Comparison of ENCODE assay signal across 24 mouse cellular contexts in the genomic region with DNA sequence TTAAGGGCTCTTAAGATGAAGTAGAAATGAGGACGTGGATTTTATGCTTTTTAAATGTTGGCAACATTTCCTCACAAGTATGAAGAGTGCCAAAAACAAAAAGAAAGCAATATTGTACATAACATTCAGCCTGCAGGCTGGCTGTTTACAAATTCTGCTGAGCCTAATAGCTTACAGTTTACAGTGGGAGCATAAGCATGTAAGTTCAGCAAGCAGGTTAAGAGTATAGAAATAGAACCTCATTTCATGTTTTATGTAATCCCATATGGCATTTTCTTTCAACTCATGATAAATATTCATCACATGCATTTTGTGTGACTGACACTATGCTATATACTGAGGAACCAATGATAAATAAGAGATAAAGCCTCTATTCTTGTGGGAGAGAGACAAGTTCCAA.
A peak's percentile ranks its signal among the peaks of the same experiment; 100 is the strongest.
DNase-seq lines count a peak whose midpoint lies in the region; ATAC-seq and TF ChIP-seq lines count a peak whose summit lies in the region.
"Had no signal": no experiment of that assay in that cellular context is flagged by ENCODE, and none has a peak within 500 bp of the region (broad histone marks: within the 10 kb centered on the region; RNA-seq: fewer than 3 reads in every experiment).

No protein-coding gene starts in this region.

- peaks cover 8% of the 10 kb centered on the region; the same call in 1 of the 2 replicates for H3K4me1 ChIP-seq in forebrain, embryonic 13.5 days
- H3K4me1 ChIP-seq in forebrain, embryonic 12.5 days = peaks cover 5% of the 10 kb centered on the region; the same call in 1 of the 2 replicates
- no peaks in the 10 kb centered on the region for H3K4me1 ChIP-seq in forebrain, embryonic 15.5 days
- H3K4me1 ChIP-seq in forebrain, embryonic 11.5 days (replicated peaks; ENCODE audit: control insufficient read depth, insufficient read depth, low read length) = peaks cover 2% of the 10 kb centered on the region; the same call in 1 of the 2 replicates
- H3K4me1 ChIP-seq in forebrain, postnatal 0 days (ENCODE audit: insufficient read depth) = no peaks in the 10 kb centered on the region
- H3K4me1 ChIP-seq: embryonic facial prominence, embryonic 10.5 days; embryonic facial prominence, embryonic 12.5 days had no signal

- ATAC-seq in forebrain, embryonic 13.5 days = peak; percentile 61; the same call in 1 of the 2 replicates
- ATAC-seq in forebrain, embryonic 12.5 days (ENCODE audit: low FRiP score) = no peak
- ATAC-seq in forebrain, embryonic 15.5 days (replicated peaks) = peak; percentile 61; the same call in 1 of the 2 replicates
- ATAC-seq in forebrain, embryonic 11.5 days (replicated peaks; ENCODE audit: low FRiP score) = no peak
- ATAC-seq in forebrain, postnatal 0 days = peak; percentile 66
- ATAC-seq: activated CD4-positive, CD25-positive, alpha-beta regulatory T cell, adult 4 months; CD4-positive, CD25-positive, alpha-beta regulatory T cell, adult 4 months; Patski had no signal

- no peak for DNase-seq in forebrain, embryonic 11.5 days (ENCODE audit: low spot score)
- peak; percentile 3 for DNase-seq in retina, postnatal 1 day
- DNase-seq in retina, embryonic 14.5 days (ENCODE audit: low spot score) = no peak
- peak; percentile 45 for DNase-seq in forebrain, postnatal 0 days
- DNase-seq in adrenal gland, adult (ENCODE audit: inconsistent age in 2 of 2, low spot score in 1 of 2) = no peak
- DNase-seq: adrenal gland, adult 2 months; adrenal gland, postnatal 10 days; adrenal gland, postnatal 25 days; B cell, adult 2 months; cerebellum, adult 11-12 months; cerebellum, adult 2 months; cerebellum, adult 9-10 months; cerebellum, postnatal 10 days; cerebellum, postnatal 25 days had no signal

- no peaks in the 10 kb centered on the region for H3K9me3 ChIP-seq in forebrain, embryonic 13.5 days (replicated peaks)
- H3K9me3 ChIP-seq in forebrain, embryonic 12.5 days = no peaks in the 10 kb centered on the region
- H3K9me3 ChIP-seq in forebrain, embryonic 15.5 days = no peaks in the 10 kb centered on the region
- H3K9me3 ChIP-seq in forebrain, embryonic 11.5 days (ENCODE audit: control insufficient read depth, low read length) = no peaks in the 10 kb centered on the region
- no peaks in the 10 kb centered on the region for H3K9me3 ChIP-seq in forebrain, postnatal 0 days (ENCODE audit: low read length)
- H3K9me3 ChIP-seq: embryonic facial prominence, embryonic 10.5 days; embryonic facial prominence, embryonic 12.5 days had no signal

- no peaks in the 10 kb centered on the region for H3K27me3 ChIP-seq in forebrain, embryonic 13.5 days
- H3K27me3 ChIP-seq in forebrain, embryonic 12.5 days = no peaks in the 10 kb centered on the region
- no peaks in the 10 kb centered on the region for H3K27me3 ChIP-seq in forebrain, embryonic 15.5 days
- H3K27me3 ChIP-seq in forebrain, embryonic 11.5 days (ENCODE audit: control insufficient read depth, insufficient read depth, low read length) = no peaks in the 10 kb centered on the region
- no peaks in the 10 kb centered on the region for H3K27me3 ChIP-seq in forebrain, postnatal 0 days (ENCODE audit: insufficient read depth, low read length)
- H3K27me3 ChIP-seq: CH12.LX; embryonic facial prominence, embryonic 12.5 days; Patski had no signal

- H3K36me3 ChIP-seq in forebrain, embryonic 13.5 days (ENCODE audit: poor library complexity, severe bottlenecking) = no peaks in the 10 kb centered on the region
- no peaks in the 10 kb centered on the region for H3K36me3 ChIP-seq in forebrain, embryonic 12.5 days (replicated peaks)
- no peaks in the 10 kb centered on the region for H3K36me3 ChIP-seq in forebrain, embryonic 15.5 days
- H3K36me3 ChIP-seq in forebrain, embryonic 11.5 days (ENCODE audit: control insufficient read depth, insufficient read depth, low read length) = no peaks in the 10 kb centered on the region
- no peaks in the 10 kb centered on the region for H3K36me3 ChIP-seq in forebrain, postnatal 0 days (ENCODE audit: insufficient read depth)
- H3K36me3 ChIP-seq: embryonic facial prominence, embryonic 10.5 days; embryonic facial prominence, embryonic 12.5 days; G1E had no signal

- 50% methylated on average over 1 of the region's 1 CpGs for WGBS in forebrain, embryonic 13.5 days
- WGBS in forebrain, embryonic 12.5 days = 71% methylated on average over 1 of the region's 1 CpGs
- 36% methylated on average over 1 of the region's 1 CpGs for WGBS in forebrain, embryonic 15.5 days
- WGBS in forebrain, embryonic 11.5 days = 77% methylated on average over 1 of the region's 1 CpGs
- WGBS in forebrain, postnatal 0 days = 47% methylated on average over 1 of the region's 1 CpGs

- no peak for TF ChIP-seq CTCF in forebrain, postnatal 0 days (IDR thresholded peaks at IDR 0.05; ENCODE audit: low read depth)

- no peak overlapping the region for H3K4me2 ChIP-seq in forebrain, embryonic 13.5 days
- no peak overlapping the region for H3K4me2 ChIP-seq in forebrain, embryonic 12.5 days
- H3K4me2 ChIP-seq in forebrain, embryonic 15.5 days (replicated peaks) = no peak overlapping the region
- no peak overlapping the region for H3K4me2 ChIP-seq in forebrain, embryonic 11.5 days (ENCODE audit: low read depth, low read length, severe bottlenecking)
- no peak overlapping the region for H3K4me2 ChIP-seq in forebrain, postnatal 0 days (ENCODE audit: low read depth)
- H3K4me2 ChIP-seq: embryonic facial prominence, embryonic 12.5 days had no signal

- no peak overlapping the region for H3K9ac ChIP-seq in forebrain, embryonic 13.5 days
- no peak overlapping the region for H3K9ac ChIP-seq in forebrain, embryonic 12.5 days
- no peak overlapping the region for H3K9ac ChIP-seq in forebrain, embryonic 15.5 days (replicated peaks)
- no peak overlapping the region for H3K9ac ChIP-seq in forebrain, embryonic 11.5 days (ENCODE audit: low read length)
- H3K9ac ChIP-seq in forebrain, postnatal 0 days = no peak overlapping the region
- H3K9ac ChIP-seq: embryonic facial prominence, embryonic 12.5 days had no signal

- no peak overlapping the region for H3K4me3 ChIP-seq in forebrain, embryonic 13.5 days
- no peak overlapping the region for H3K4me3 ChIP-seq in forebrain, embryonic 12.5 days (replicated peaks)
- no peak overlapping the region for H3K4me3 ChIP-seq in forebrain, embryonic 15.5 days
- H3K4me3 ChIP-seq in forebrain, embryonic 11.5 days (ENCODE audit: low read depth, low read length) = no peak overlapping the region
- no peak overlapping the region for H3K4me3 ChIP-seq in forebrain, postnatal 0 days (ENCODE audit: low read depth, low read length)
- H3K4me3 ChIP-seq: embryonic facial prominence, embryonic 10.5 days; embryonic facial prominence, embryonic 12.5 days had no signal

- H3K27ac ChIP-seq in forebrain, embryonic 13.5 days = no peak overlapping the region
- H3K27ac ChIP-seq in forebrain, embryonic 12.5 days = no peak overlapping the region
- no peak overlapping the region for H3K27ac ChIP-seq in forebrain, embryonic 15.5 days (replicated peaks)
- no peak overlapping the region for H3K27ac ChIP-seq in forebrain, embryonic 11.5 days (ENCODE audit: low read depth, low read length)
- no peak overlapping the region for H3K27ac ChIP-seq in forebrain, postnatal 0 days (ENCODE audit: low read depth, low read length)
- H3K27ac ChIP-seq: embryonic facial prominence, embryonic 10.5 days; embryonic facial prominence, embryonic 12.5 days had no signal

Comparison
In these comparisons a context has a peak if more than half of its experiments do, and no peak if none do; other contexts are left out.
1. ATAC-seq: peak in forebrain, embryonic 13.5 days (single experiment), forebrain, embryonic 15.5 days (single experiment) and forebrain, postnatal 0 days (single experiment); none in forebrain, embryonic 12.5 days (single experiment) and forebrain, embryonic 11.5 days (single experiment).
2. DNase-seq: peak in retina, postnatal 1 day (single experiment) and forebrain, postnatal 0 days (single experiment); none in forebrain, embryonic 11.5 days (single experiment), retina, embryonic 14.5 days (single experiment) and adrenal gland, adult (0 of 2).